Mouse (Mus musculus) olfactory bulb, adult 2 months (tissue): Measurements from ENCODE around the gene Ugt1a1. TPM values are rescaled to one million over a fixed set of nuclear protein-coding genes. Genes with fewer than 3 reads are reported as not detected.

Experiments used
- H3K27ac ChIP-seq: fragments of 200-500 bp; 2 replicates; pipeline ENCODE4 v1.5.1; 2012; ENCODE audit warnings: low read depth, low read length; ENCODE audit not compliant: insufficient read depth
- H3K4me1 ChIP-seq: fragments of 200-500 bp; 2 replicates; pipeline ENCODE4 v1.6.1; 2012; ENCODE audit warnings: low read length; ENCODE audit not compliant: control insufficient read depth, insufficient read depth
- H3K4me3 ChIP-seq: fragments of 200-500 bp; 2 replicates; pipeline ENCODE4 v1.5.1; 2012; ENCODE audit warnings: mild to moderate bottlenecking, low read depth, low read length, moderate library complexity; ENCODE audit not compliant: insufficient read depth
- CTCF ChIP-seq: fragments of 200-500 bp; IDR thresholded peaks from 2 replicates; pipeline ENCODE4 v1.5.1; 2012; ENCODE audit warnings: low read depth, mild to moderate bottlenecking, low read length, moderate library complexity; ENCODE audit not compliant: insufficient read depth
- POLR2A ChIP-seq: fragments of 200-500 bp; IDR thresholded peaks from 2 replicates; pipeline ENCODE4 v1.6.1; 2012; ENCODE audit warnings: mild to moderate bottlenecking, low read depth, low read length, moderate library complexity; ENCODE audit not compliant: insufficient read depth
- WGBS: fragments of 180-500 bp; shearing (Covaris S2); methylation state at CpG from one replicate; pipeline ENCODE4 v1.1.7; 2018; 5-methylcytosine and 5-hydroxymethylcytosine counted together
- polyA plus RNA-seq: library from polyadenylated mRNA; stranded (reverse); fragments of >200 nt; gene quantifications from 2 replicates; pipeline ENCODE4 v1.2.4, GENCODE M21; 2012; ENCODE audit warnings: low replicate concordance; ENCODE audit not compliant: missing spikeins, insufficient read depth, insufficient read length

Ugt1a1 gene
- polyA plus RNA-seq, 1 experiment, result not detected

- TF ChIP-seq POLR2A, result no peak
- TF ChIP-seq CTCF, result no peak
- WGBS, result 77% methylated on average over 6 of the region's 6 CpGs
- Histone ChIP-seq H3K4me1 (no peaks in the 10 kb centered on the region), H3K4me3 (no peak overlapping the region), H3K27ac (no peak overlapping the region)
Observed at GRCm38 (mm10) chr1:88230981-88231802, 19.4 kb downstream of the Ugt1a1 start.

- Histone ChIP-seq H3K4me1 (no peaks in the 10 kb centered on the region), H3K4me3 (no peak overlapping the region), H3K27ac (no peak overlapping the region)
- no peak for TF ChIP-seq POLR2A
- TF ChIP-seq CTCF, result no peak
- 64% methylated on average over 7 of the region's 7 CpGs for WGBS
Observed at GRCm38 (mm10) chr1:88231803-88232499, 20.2 kb downstream of the Ugt1a1 start.

- Histone ChIP-seq H3K27ac (no peak overlapping the region), H3K4me1 (no peaks in the 10 kb centered on the region), H3K4me3 (no peak overlapping the region)
- WGBS, result 57% methylated on average over 3 of the region's 3 CpGs
- no peak for TF ChIP-seq POLR2A
- no peak for TF ChIP-seq CTCF
Observed at GRCm38 (mm10) chr1:88232664-88233380, 21.1 kb downstream of the Ugt1a1 start.

GRCm38 (mm10) chr1:88233421-88234247 is 21.9 kb downstream of the Ugt1a1 start:
- Histone ChIP-seq H3K27ac (no peak overlapping the region), H3K4me3 (no peak overlapping the region), H3K4me1 (no peaks in the 10 kb centered on the region)
- WGBS, result 70% methylated on average over 14 of the region's 14 CpGs
- TF ChIP-seq CTCF, result no peak
- no peak for TF ChIP-seq POLR2A

- 63% methylated on average over 4 of the region's 4 CpGs for WGBS
- Histone ChIP-seq H3K27ac (no peak overlapping the region), H3K4me1 (no peaks in the 10 kb centered on the region), H3K4me3 (no peak overlapping the region)
- TF ChIP-seq CTCF, result no peak
- TF ChIP-seq POLR2A, result no peak
Observed at GRCm38 (mm10) chr1:88234248-88234610, 22.5 kb downstream of the Ugt1a1 start.

- H3K27ac ChIP-seq, result no peak overlapping the region
- WGBS, result 39% methylated on average over 5 of the region's 5 CpGs
- H3K4me3 ChIP-seq, result no peak overlapping the region
- TF ChIP-seq POLR2A (no peak), CTCF (no peak)
- H3K4me1 ChIP-seq, result no peaks in the 10 kb centered on the region
Observed at GRCm38 (mm10) chr1:88234646-88235045, 22.9 kb downstream of the Ugt1a1 start.

- Histone ChIP-seq H3K4me1 (no peaks in the 10 kb centered on the region), H3K4me3 (no peak overlapping the region), H3K27ac (no peak overlapping the region)
- TF ChIP-seq POLR2A, result no peak
- no peak for TF ChIP-seq CTCF
- WGBS, result 64% methylated on average over 11 of the region's 11 CpGs
Observed at GRCm38 (mm10) chr1:88235046-88235893, 23.5 kb downstream of the Ugt1a1 start.

- WGBS, result 58% methylated on average over 4 of the region's 4 CpGs
- no peaks in the 10 kb centered on the region for H3K4me1 ChIP-seq
- H3K4me3 ChIP-seq, result no peak overlapping the region
- no peak overlapping the region for H3K27ac ChIP-seq
- TF ChIP-seq CTCF (no peak), POLR2A (no peak)
Observed at GRCm38 (mm10) chr1:88235894-88236415, 24.2 kb downstream of the Ugt1a1 start.
